Mouse (Mus musculus): ENCODE data around the gene Spem1.

DNA sequence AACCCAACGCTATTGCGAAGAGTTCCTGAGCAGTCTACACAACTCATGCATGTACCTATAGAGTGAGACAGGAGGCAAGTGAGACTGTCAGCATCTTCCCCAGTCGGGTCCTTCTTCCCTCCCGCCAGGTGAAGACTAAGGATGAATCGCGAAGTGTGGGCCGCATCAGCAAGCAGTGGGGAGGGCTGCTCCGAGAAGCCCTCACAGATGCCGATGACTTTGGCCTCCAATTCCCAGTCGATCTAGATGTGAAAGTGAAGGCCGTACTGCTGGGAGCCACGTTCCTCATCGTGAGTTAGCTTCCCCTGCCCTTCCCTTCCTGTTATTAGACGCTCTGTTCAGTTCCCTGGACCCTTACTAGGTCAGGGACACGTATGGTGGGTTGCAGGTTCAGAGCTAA lies 27.9 kb upstream of the Spem1 start:
- TF ChIP-seq POLR2A (IDR thresholded peaks at IDR 0.05; ENCODE audit: insufficient read depth, low read length) (no peak), CTCF (IDR thresholded peaks at IDR 0.05; ENCODE audit: low read depth, low read length) (no peak)

Data from ES-Bruce4 (cell line).